Mouse (Mus musculus) 416B (cell line): ENCODE results near the gene Nupr1.

ENCODE experiments used
- DNase-seq: peaks from one replicate; pipeline ENCODE4 v3.0.0; 2011; ENCODE audit warnings: low read depth

Nupr1 gene

DNA sequence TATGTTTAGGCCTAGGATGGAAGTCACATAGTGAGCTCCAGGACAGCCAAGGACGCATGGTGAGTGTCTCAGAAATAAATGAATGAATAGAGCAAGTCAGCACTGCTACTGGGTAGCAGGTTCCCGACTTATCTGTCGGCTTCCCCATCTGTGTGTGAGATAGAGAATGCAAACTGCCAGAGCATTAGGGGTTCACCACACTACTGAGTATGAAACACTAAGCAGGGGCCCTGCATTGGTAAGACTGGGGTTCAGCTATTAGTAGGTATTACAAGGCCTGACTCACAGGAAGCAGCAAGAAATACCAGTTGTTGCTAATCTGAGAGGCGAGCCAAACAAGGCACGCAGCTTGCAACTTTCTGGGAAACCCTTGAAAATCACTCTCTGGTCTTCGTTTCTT lies 31.7 kb downstream of the Nupr1 start:
- peak; percentile 72 for DNase-seq

DNA sequence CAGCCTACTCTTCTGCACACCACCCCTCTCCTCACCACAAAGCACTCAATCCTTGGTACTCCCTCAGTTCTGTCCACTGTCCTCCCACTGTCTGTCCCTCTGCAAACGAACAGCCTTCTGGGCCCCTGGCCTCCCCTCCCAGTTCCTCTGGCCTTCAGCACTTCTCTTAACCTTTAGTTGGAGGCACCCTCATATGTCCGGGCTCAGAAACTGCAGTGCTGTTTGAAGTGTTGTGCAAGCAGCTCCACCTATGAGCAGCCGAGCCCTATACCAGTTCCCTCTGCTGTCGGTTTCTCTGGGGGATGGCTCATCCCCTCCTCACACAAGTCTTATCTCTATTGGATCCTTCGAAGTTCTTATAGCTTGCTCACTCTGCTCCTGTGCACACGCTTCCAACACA lies 34.2 kb downstream of the Nupr1 start:
- peak; percentile 62 for DNase-seq

- DNase-seq = no peak
Observed at GRCm38 (mm10) chr7:126595890-126596289, 34.8 kb downstream of the Nupr1 start.

- DNase-seq = no peak
Observed at GRCm38 (mm10) chr7:126594862-126595561, 35.6 kb downstream of the Nupr1 start, which contains the start of gene Il27. Gene Il27, minus strand, starts transcription at chr7:126594941.

- DNase-seq = no peak
Observed at GRCm38 (mm10) chr7:126587779-126588178, 42.9 kb downstream of the Nupr1 start.

- DNase-seq = no peak
Observed at GRCm38 (mm10) chr7:126586839-126587238, 43.8 kb downstream of the Nupr1 start.

DNA sequence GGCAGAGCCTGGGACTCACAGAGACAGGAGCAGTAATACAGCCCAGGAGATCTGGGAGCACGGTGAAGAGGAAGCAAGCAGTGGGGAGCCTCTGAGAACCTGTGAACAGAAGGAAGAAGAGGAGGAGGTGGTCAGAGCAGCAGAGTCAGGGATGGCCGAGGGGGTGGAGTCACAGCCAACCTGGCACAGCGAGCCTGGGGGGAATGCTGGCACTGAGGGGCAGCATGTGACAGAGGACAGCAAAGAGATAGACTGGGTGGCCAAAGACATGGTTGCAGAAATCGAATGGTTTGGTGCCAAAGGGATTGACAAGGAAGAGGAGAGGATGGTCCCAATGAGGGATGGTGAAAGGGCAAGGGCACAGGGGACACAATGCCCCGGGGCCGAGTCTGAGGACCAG lies 44.9 kb downstream of the Nupr1 start, which contains the start of gene Cln3:
Gene Cln3, minus strand, starts transcription at position 101 of the 400 bp plus-strand sequence.
- no peak for DNase-seq

GRCm38 (mm10) chr7:126584506-126584977 lies 46.1 kb downstream of the Nupr1 start, which contains the start of gene Apobr:
Gene Apobr, plus strand, starts transcription at chr7:126584942.
- DNase-seq = peak; percentile 86

DNA sequence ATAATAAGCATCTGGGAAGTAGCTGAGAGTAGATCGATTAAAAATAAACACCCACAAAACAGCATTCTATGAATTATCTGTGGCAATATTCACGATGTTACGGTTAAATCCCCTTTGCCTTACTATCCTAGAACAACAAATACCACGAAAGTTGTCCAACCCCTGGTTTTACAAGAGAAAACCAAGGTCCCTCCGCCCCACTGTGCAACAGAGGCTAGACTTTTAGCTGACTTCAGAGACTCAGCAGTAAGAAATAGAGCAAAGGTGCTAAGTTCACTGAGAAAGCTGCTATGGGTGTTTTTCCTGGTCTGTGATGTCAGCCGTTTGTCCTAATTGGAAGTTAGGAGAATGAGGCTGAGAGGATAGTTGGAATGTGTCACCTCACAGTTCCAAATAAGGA lies 46.9 kb downstream of the Nupr1 start:
- peak; percentile 57 for DNase-seq

DNA sequence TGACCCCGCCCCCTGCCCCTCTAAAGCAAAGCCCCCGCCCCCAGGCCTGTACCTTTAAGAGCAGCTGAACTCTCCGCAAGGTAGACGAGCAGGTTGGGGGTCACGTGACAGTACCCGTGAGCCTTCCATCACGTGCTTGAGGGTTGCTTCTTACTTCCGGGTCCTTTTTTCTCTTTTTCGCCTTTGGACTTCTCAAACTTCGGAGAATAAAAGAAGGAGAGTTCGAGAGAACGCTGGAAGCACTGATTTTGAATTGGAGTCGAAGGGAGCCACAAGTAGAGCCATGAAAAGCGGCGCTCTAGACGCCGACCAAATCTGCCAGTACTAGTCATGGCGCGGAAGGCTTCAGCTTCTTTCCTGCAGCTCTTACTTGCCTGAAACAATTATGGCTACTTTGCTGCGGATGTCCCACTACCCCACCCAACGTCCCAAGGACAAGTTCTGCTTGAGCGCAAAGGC lies 47.4 kb downstream of the Nupr1 start:
- peak; percentile 93 for DNase-seq

GRCm38 (mm10) chr7:126582759-126583158 lies 47.9 kb downstream of the Nupr1 start:
- DNase-seq = no peak

DNA sequence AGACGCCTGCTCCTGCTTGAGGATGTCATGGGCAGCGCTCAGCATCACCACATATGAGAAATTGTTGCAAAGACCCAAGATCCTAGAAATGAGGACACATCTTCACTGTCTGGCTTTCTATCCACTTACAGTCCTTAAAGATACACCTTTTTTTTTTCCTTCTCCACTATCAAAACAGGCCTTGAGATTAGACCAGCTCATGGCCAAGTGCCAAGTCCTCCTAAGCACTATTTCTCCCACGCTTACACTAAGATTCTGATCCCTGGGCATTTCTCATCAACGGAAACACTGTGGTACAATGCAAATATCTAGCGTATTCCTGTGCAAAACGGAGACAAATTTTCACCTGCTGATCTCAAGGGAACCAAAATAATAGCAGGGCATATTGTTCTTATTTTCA lies 49.0 kb downstream of the Nupr1 start:
- no peak for DNase-seq

- no peak for DNase-seq
Observed at GRCm38 (mm10) chr7:126579172-126579571, 51.5 kb downstream of the Nupr1 start.

DNA sequence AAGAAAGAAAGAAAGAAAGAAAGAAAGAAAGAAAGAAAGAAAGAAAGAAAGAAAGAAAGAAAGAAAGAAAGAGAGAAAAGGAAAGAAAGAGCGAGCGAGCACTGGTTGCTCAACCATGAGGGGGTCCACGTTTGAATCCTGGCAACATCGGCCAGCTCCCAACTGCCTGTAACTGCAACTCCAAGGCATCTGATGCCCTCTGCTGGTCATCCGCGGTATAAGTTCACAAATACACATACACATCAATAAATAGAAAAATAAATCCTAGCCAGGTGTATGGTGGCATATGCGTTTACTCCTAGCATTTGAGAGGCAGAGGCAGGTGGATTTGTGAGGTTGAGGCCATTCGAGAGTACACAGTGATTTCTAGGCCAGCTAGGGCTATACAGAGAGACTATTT lies 53.7 kb downstream of the Nupr1 start:
- peak; percentile 80 for DNase-seq
